ENCODE assay signal across 7 mouse cellular contexts in the genomic region with DNA sequence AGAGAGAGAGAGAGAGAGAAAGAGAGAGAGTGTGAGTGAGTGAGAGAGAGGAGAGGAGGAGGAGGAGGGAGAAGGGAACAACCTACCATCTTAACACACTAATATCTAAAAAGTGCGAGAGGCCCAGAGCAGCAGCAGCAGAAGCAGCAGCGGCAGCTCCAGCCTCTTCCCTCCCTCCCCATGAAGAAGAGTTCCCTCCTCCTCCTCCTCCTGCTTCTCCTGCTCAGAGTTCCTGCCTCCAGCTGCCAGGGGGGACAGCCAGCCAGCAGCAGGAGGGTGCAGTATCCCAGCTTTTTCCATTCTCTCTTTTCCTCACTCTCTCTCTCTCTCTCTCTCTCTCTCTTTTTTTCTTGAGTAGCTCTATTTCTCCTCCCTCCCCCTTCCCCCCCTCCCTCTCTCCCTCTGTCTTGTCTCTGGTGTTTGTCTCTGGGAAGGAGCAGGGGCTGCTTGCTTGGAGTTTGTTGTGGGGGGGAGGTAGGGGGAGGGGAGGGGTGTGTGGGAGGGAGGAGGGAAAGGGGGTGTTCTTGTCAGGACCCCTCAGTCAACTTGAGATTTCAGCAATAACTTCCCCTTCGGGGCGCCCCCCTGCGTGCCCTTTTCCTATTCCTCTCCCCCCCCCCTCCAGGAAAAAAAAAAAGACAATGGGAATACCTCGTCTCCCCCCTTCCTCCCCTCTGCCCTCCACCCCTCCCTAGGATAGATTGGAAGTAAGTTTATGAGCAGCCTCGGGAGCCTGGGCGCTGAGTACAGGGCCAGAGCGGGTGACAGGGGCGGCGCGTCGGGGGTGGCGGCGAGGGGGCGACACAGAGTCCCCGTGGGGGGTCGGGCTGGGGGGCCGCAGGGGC.
A peak's percentile ranks its signal among the peaks of the same experiment; 100 is the strongest.
DNase-seq lines count a peak whose midpoint lies in the region; ATAC-seq lines count a peak whose summit lies in the region.

No protein-coding gene starts in this region.

- intact Hi-C loops in gastrocnemius, postnatal 14 days (cut with DNase I; ENCODE audit: low total_unique reads): no loop called here
- intact Hi-C loops in left cerebral cortex, postnatal 4 days (cut with DNase I): loop anchor here (10.0 kb wide), 1 partner anchor 151 kb away; no protein-coding TSS in a partner anchor

- H3K4me3 ChIP-seq in intestine, embryonic 16.5 days (ENCODE audit: low read length): peak overlapping the region; percentile 91
- H3K4me3 ChIP-seq in midbrain, embryonic 12.5 days: peak overlapping the region; percentile 68

- no peaks in the 10 kb centered on the region for H3K9me3 ChIP-seq in intestine, embryonic 16.5 days (ENCODE audit: control insufficient read depth, low read length)
- no peaks in the 10 kb centered on the region for H3K9me3 ChIP-seq in midbrain, embryonic 12.5 days

- ATAC-seq in intestine, embryonic 16.5 days: peak; percentile 55
- peak; percentile 61 for ATAC-seq in midbrain, embryonic 12.5 days (ENCODE audit: low FRiP score, low read depth)

- H3K4me1 ChIP-seq in intestine, embryonic 16.5 days (ENCODE audit: control insufficient read depth, insufficient read depth, low read length): peaks cover 12% of the 10 kb centered on the region
- H3K4me1 ChIP-seq in midbrain, embryonic 12.5 days: peaks cover 29% of the 10 kb centered on the region

- H3K27ac ChIP-seq in intestine, embryonic 16.5 days (ENCODE audit: low read length): peak overlapping the region; percentile 100
- H3K27ac ChIP-seq in midbrain, embryonic 12.5 days (replicated peaks): peak overlapping the region; percentile 99

- peak; percentile 75 to 93 for DNase-seq in adrenal gland, adult (ENCODE audit: inconsistent age in 2 of 2, low spot score in 1 of 2)
- peak; percentile 82 for DNase-seq in embryo, embryonic 10.5 days (ENCODE audit: low spot score)
- DNase-seq in gastrocnemius, postnatal 14 days: peak; percentile 53
- peak; percentile 67 for DNase-seq in left cerebral cortex, postnatal 4 days
- peak; percentile 28 to 51 for DNase-seq in spleen, adult 18-20 months

- no peaks in the 10 kb centered on the region for H3K36me3 ChIP-seq in intestine, embryonic 16.5 days (ENCODE audit: control insufficient read depth, insufficient read depth, low read length)
- H3K36me3 ChIP-seq in midbrain, embryonic 12.5 days: no peaks in the 10 kb centered on the region

- H3K9ac ChIP-seq in intestine, embryonic 16.5 days (ENCODE audit: low read depth, low read length): peak overlapping the region; percentile 98
- peak overlapping the region; percentile 95 for H3K9ac ChIP-seq in midbrain, embryonic 12.5 days (replicated peaks)

- WGBS in intestine, embryonic 16.5 days: 2% methylated on average over 18 of the region's 19 CpGs
- WGBS in midbrain, embryonic 12.5 days: 0% methylated on average over 7 of the region's 19 CpGs

- H3K27me3 ChIP-seq in intestine, embryonic 16.5 days (replicated peaks; ENCODE audit: control insufficient read depth, insufficient read depth, low read length): no peaks in the 10 kb centered on the region
- H3K27me3 ChIP-seq in midbrain, embryonic 12.5 days: no peaks in the 10 kb centered on the region

- H3K4me2 ChIP-seq in intestine, embryonic 16.5 days (ENCODE audit: low read depth, low read length): peak overlapping the region; percentile 88
- peak overlapping the region; percentile 87 for H3K4me2 ChIP-seq in midbrain, embryonic 12.5 days (replicated peaks)

Comparison
In these comparisons a context has a peak if more than half of its experiments do, and no peak if none do; other contexts are left out.
1. Peak in every context shown above with its lines: DNase-seq, ATAC-seq, H3K4me3 ChIP-seq and H3K27ac ChIP-seq.